In the genomic region with DNA sequence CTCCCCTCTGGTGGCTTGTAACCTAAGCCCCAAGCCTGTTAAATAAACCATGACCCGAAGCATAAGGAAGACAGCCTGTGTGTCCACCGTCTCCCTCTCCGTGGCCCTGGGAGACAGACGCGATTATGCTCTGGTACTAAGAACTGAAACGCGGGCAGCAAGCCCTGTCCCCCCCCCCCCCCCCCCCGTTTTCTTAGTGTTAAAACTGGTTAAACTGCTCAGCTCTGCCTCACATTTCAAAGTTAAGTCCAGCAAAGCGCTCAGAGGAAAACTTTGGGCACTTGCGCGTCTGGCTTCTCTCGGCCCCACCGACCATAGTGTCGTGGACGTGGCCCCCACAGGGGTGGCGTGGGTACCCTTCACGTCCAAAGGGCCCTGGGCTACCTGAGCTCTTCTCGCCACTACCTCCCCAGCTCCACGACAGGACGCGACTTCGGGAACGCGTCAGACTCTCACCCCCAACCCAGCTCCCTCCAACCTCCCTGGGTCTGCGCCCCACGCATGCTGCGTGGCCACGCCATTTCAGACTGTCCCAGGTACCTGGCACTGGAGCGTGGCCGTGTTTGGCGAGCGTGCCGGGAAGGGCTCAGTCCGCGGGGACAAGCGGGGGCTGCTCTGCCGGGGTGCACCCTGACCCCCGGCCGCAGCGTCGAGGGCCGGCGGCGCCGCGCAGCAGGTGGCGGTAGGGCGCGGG, we compare ENCODE assay signal across 8 mouse cellular contexts. TPM values are rescaled to one million over a fixed set of nuclear protein-coding genes. Genes with fewer than 3 reads are reported as not detected.
A peak's percentile ranks its signal among the peaks of the same experiment; 100 is the strongest.
DNase-seq lines count a peak whose midpoint lies in the region; ATAC-seq lines count a peak whose summit lies in the region.

No protein-coding gene starts in this region.

- no peak for DNase-seq in kidney, adult 8-10 months
- DNase-seq in forebrain, embryonic 11.5 days (ENCODE audit: low spot score), result peak; percentile 57
- DNase-seq in liver, embryonic 11.5 days (ENCODE audit: low spot score), result no peak
- DNase-seq in frontal cortex, adult 2 months (ENCODE audit: extremely low spot score in 1 of 2, low spot score in 1 of 2), result no peak
- no peak for DNase-seq in urinary bladder, postnatal 10 days (ENCODE audit: low spot score)

- no peaks in the 10 kb centered on the region for H3K9me3 ChIP-seq in kidney, embryonic 15.5 days (replicated peaks)
- H3K9me3 ChIP-seq in forebrain, embryonic 11.5 days (ENCODE audit: control insufficient read depth, low read length), result no peaks in the 10 kb centered on the region
- H3K9me3 ChIP-seq in liver, embryonic 11.5 days (ENCODE audit: control insufficient read depth, low read length), result no peaks in the 10 kb centered on the region
- no peaks in the 10 kb centered on the region for H3K9me3 ChIP-seq in stomach, embryonic 14.5 days (ENCODE audit: control insufficient read depth, low read depth, low read length)

- H3K4me2 ChIP-seq in kidney, embryonic 15.5 days, result peak overlapping the region; percentile 96
- peak overlapping the region; percentile 87 for H3K4me2 ChIP-seq in forebrain, embryonic 11.5 days (ENCODE audit: low read depth, low read length, severe bottlenecking)
- H3K4me2 ChIP-seq in liver, embryonic 11.5 days, result peak overlapping the region; percentile 79
- H3K4me2 ChIP-seq in stomach, embryonic 14.5 days (replicated peaks; ENCODE audit: low read depth, low read length), result peak overlapping the region; percentile 96

- 2% methylated on average over 46 of the region's 49 CpGs for WGBS in kidney, embryonic 15.5 days
- 4% methylated on average over 48 of the region's 49 CpGs for WGBS in forebrain, embryonic 11.5 days
- 8% methylated on average over 41 of the region's 49 CpGs for WGBS in liver, embryonic 11.5 days
- WGBS in stomach, embryonic 14.5 days, result 4% methylated on average over 48 of the region's 49 CpGs

- peak overlapping the region; percentile 63 for H3K4me3 ChIP-seq in kidney, embryonic 15.5 days (replicated peaks)
- H3K4me3 ChIP-seq in brown adipose tissue, adult 24 weeks (ENCODE audit: insufficient read depth, low read depth, low read length), result peak overlapping the region; percentile 57
- peak overlapping the region; percentile 59 for H3K4me3 ChIP-seq in forebrain, embryonic 11.5 days (ENCODE audit: low read depth, low read length)
- peak overlapping the region; percentile 59 for H3K4me3 ChIP-seq in liver, embryonic 11.5 days (ENCODE audit: low read depth, low read length)
- peak overlapping the region; percentile 57 for H3K4me3 ChIP-seq in stomach, embryonic 14.5 days (ENCODE audit: low read depth, low read length)

- peaks cover 21% of the 10 kb centered on the region for H3K27me3 ChIP-seq in kidney, embryonic 15.5 days
- H3K27me3 ChIP-seq in forebrain, embryonic 11.5 days (ENCODE audit: control insufficient read depth, insufficient read depth, low read length), result peaks cover 10% of the 10 kb centered on the region; the same call in 1 of the 2 replicates
- H3K27me3 ChIP-seq in liver, embryonic 11.5 days (replicated peaks; ENCODE audit: control insufficient read depth, insufficient read depth, low read length), result peaks cover 26% of the 10 kb centered on the region
- no peaks in the 10 kb centered on the region for H3K27me3 ChIP-seq in stomach, embryonic 14.5 days (ENCODE audit: control insufficient read depth, insufficient read depth, low read length)

- H3K4me1 ChIP-seq in kidney, embryonic 15.5 days, result peaks cover 12% of the 10 kb centered on the region
- peaks cover 3% of the 10 kb centered on the region; the same call in 1 of the 2 replicates for H3K4me1 ChIP-seq in brown adipose tissue, adult 24 weeks (ENCODE audit: control insufficient read depth, insufficient read depth, insufficient read length, low read length)
- H3K4me1 ChIP-seq in forebrain, embryonic 11.5 days (replicated peaks; ENCODE audit: control insufficient read depth, insufficient read depth, low read length), result peaks cover 3% of the 10 kb centered on the region; the same call in 1 of the 2 replicates
- no peaks in the 10 kb centered on the region; the same call in none of the 2 replicates for H3K4me1 ChIP-seq in liver, embryonic 11.5 days (replicated peaks; ENCODE audit: control insufficient read depth, insufficient read depth, low read length)
- no peaks in the 10 kb centered on the region for H3K4me1 ChIP-seq in stomach, embryonic 14.5 days (ENCODE audit: control insufficient read depth, insufficient read depth, low read length)

- no peak overlapping the region for H3K27ac ChIP-seq in kidney, embryonic 15.5 days
- no peak overlapping the region for H3K27ac ChIP-seq in brown adipose tissue, adult 24 weeks (replicated peaks; ENCODE audit: low read depth, low read length)
- no peak overlapping the region for H3K27ac ChIP-seq in forebrain, embryonic 11.5 days (ENCODE audit: low read depth, low read length)
- H3K27ac ChIP-seq in liver, embryonic 11.5 days (ENCODE audit: low read depth, low read length), result no peak overlapping the region
- peak overlapping the region; percentile 33; the same call in 1 of the 2 replicates for H3K27ac ChIP-seq in stomach, embryonic 14.5 days (ENCODE audit: low read length)

- H3K9ac ChIP-seq in kidney, embryonic 15.5 days, result peak overlapping the region; percentile 55
- H3K9ac ChIP-seq in forebrain, embryonic 11.5 days (ENCODE audit: low read length), result peak overlapping the region; percentile 50
- no peak overlapping the region for H3K9ac ChIP-seq in liver, embryonic 11.5 days (ENCODE audit: low read depth, low read length)
- H3K9ac ChIP-seq in stomach, embryonic 14.5 days (replicated peaks; ENCODE audit: low read depth, low read length), result peak overlapping the region; percentile 52

- H3K36me3 ChIP-seq in kidney, embryonic 15.5 days, result no peaks in the 10 kb centered on the region
- H3K36me3 ChIP-seq in forebrain, embryonic 11.5 days (ENCODE audit: control insufficient read depth, insufficient read depth, low read length), result no peaks in the 10 kb centered on the region
- no peaks in the 10 kb centered on the region for H3K36me3 ChIP-seq in liver, embryonic 11.5 days (ENCODE audit: control insufficient read depth, insufficient read depth, low read length)
- no peaks in the 10 kb centered on the region for H3K36me3 ChIP-seq in stomach, embryonic 14.5 days (ENCODE audit: control insufficient read depth, insufficient read depth, low read length)

- peak; percentile 79 for ATAC-seq in kidney, embryonic 15.5 days (replicated peaks; ENCODE audit: low FRiP score)
- peak; percentile 69 for ATAC-seq in forebrain, embryonic 11.5 days (replicated peaks; ENCODE audit: low FRiP score)
- ATAC-seq in liver, embryonic 11.5 days (replicated peaks; ENCODE audit: low FRiP score), result no peak
- peak; percentile 57 for ATAC-seq in stomach, embryonic 14.5 days (ENCODE audit: insufficient number of reproducible peaks, insufficient read depth, low FRiP score, low read depth)

RNA-seq across cellular contexts. Expression of a gene that starts 0.7 kb away (rescaled TPM):
- polyA plus RNA-seq in kidney, embryonic 15.5 days (2015; fragmentation: Nextera tagmentation; extraction: Ambion mirVana), result 2.2 and 2.3 TPM in 2 replicates
- not detected in 2 replicates for polyA plus RNA-seq in brown adipose tissue, adult 24 weeks (2012; ENCODE audit: insufficient read depth, insufficient read length, missing spikeins)
- 0.68 and 0.86 TPM in 2 replicates for polyA plus RNA-seq in forebrain, embryonic 11.5 days (2014; fragmentation: Nextera tagmentation; extraction: Ambion mirVana)
- 0.58 and 0.69 TPM in 2 replicates for polyA plus RNA-seq in liver, embryonic 11.5 days (2014; fragmentation: Nextera tagmentation; extraction: Ambion mirVana)
- polyA plus RNA-seq in stomach, embryonic 14.5 days (2014; fragmentation: Nextera tagmentation; extraction: Ambion mirVana), result 6.6 and 8.0 TPM in 2 replicates
- polyA plus RNA-seq in frontal cortex, adult 2 months (2012; rRNA removed), result 143 and 163 TPM in 2 replicates

Comparison
In these comparisons a context has a peak if more than half of its experiments do, and no peak if none do; other contexts are left out.
1. RNA of a gene that starts 0.7 kb away (polyA plus RNA-seq): 143 to 163 TPM in frontal cortex, adult 2 months; 6.6 to 8.0 TPM in stomach, embryonic 14.5 days, 2.2 to 2.3 TPM in kidney, embryonic 15.5 days, 0.68 to 0.86 TPM in forebrain, embryonic 11.5 days, 0.58 to 0.69 TPM in liver, embryonic 11.5 days and not detected in brown adipose tissue, adult 24 weeks; every median in the first group is over 10 times any median in the second.
2. Peak in every context shown above with its lines, with median percentiles within 50 percentile points of each other: H3K4me2 ChIP-seq and H3K4me3 ChIP-seq.